Mouse (Mus musculus) thymus, adult 2 months (tissue): ENCODE measurements at regions not wholly inside any gene's neighbourhood (a gene's known extent, or its start where the extent isn't known, plus 50 kb on each side); places are given as distances from the start of the nearest gene placed in this dataset.

Experiments
- CTCF ChIP-seq: fragments of 200-500 bp; IDR thresholded peaks from 2 replicates; pipeline ENCODE4 v1.5.1; 2012; ENCODE audit warnings: mild to moderate bottlenecking, control low read depth, low read length, moderate library complexity, borderline replicate concordance; ENCODE audit not compliant: control insufficient read depth, poor library complexity, insufficient read depth; ENCODE audit errors: extremely low read depth
- POLR2A ChIP-seq: fragments of 200-500 bp; IDR thresholded peaks from 2 replicates; pipeline ENCODE4 v1.6.1; 2012; ENCODE audit warnings: mild to moderate bottlenecking, low read length, control low read depth, moderate library complexity; ENCODE audit not compliant: control insufficient read depth, poor library complexity, insufficient read depth; ENCODE audit errors: extremely low read depth

DNA sequence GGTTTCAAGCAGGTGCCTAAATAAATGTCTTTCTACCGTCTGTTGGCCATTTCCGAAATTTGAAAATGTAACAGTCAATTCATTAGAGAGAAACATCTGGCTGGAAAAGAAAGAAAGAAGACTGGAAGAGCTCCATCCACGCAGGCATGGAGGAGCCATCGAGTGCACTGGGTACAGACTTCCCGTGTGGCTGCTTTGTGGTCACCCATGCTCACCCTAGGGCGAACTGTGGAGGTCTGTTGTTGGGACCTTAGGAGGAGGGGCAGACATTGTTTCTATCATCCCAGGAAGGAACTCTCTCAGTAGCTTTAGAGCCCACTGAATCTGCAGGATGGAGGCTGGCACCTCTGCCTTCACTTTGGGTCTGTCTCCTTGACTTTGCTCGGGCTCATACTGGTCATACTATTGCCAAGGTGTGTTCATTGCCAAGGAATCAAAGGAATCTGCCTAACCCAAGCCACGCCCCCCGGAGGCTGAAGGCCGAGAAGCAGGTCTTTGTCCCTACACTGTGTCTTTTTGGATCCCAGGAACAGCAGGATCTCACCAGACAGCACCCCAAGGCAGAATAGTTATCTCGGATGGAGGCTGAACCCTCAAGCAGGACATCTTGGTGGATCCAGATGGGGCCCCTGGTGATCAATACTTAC is 54.3 kb upstream of the Kcng1 start:
- no peak for TF ChIP-seq POLR2A
- TF ChIP-seq CTCF: no peak
